Mouse (Mus musculus) heart, postnatal 0 days (tissue): Measurements from ENCODE around the gene Klhdc9.

Experiments used
- CTCF ChIP-seq: IDR thresholded peaks from 2 replicates; pipeline ENCODE4 v1.5.1; 2016; ENCODE audit warnings: antibody characterized with exemption, control low read depth, low read depth
- EP300 ChIP-seq: IDR thresholded peaks from 2 replicates; pipeline ENCODE4 v1.6.1; 2016; ENCODE audit warnings: antibody characterized with exemption, low read depth

DNA sequence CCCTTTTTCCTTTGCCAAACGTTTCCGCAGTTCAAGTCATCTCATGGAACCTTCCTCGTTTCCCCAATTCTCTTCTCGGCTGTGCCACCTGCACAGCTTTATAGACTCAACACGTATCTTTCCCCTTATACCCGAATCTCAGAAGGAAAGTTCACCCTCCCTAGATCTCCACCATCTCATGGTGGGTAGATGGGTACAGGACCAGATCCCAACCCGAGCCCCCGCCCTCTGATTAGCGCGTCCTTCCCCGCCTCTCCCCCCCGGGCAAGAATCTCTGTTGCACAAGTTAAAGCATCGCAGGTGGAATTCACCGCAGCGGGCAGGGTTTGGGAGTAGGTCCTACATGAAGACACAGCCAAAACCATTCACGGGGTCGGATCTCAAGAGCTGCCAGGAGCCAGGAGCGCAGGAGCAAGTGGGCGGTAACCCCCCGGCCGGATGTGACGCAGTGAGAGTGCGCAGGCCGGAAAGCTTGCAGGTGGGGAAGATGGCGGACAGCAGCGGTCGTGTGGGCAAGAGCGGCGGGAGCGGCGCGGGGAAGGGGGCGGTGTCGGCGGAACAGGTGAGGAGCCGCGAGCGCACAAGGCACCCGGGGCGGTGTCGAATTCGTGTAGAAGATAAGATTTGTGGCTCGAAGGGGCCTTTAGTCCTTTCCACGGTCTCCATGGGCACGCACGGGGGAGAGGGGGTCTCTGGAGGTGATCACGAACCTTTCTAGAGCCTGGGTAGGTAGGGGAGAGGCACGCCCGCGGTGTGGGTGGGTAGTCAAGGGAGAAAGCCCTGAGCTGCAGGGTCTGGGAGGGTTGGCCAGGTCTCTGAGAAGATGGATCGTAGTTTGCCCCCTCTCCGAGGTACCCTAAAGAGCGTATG is 15.1 kb downstream of the Klhdc9 start, which contains the start of the genes Nit1 and Pfdn2:
- TF ChIP-seq CTCF (no peak), EP300 (no peak)
